Mouse (Mus musculus) hindbrain, embryonic 13.5 days (tissue): Measurements from ENCODE around the gene Smarcc2. TPM values are rescaled to one million over a fixed set of nuclear protein-coding genes. Genes with fewer than 3 reads are reported as not detected.

ENCODE experiments used
- ATAC-seq: fragments of 200-750 bp; cut with Nextera tagmentation; 2 replicates; pipeline ENCODE4 v1.8.0; 2017; ENCODE audit warnings: moderate TSS enrichment; ENCODE audit not compliant: low FRiP score
- H3K27ac ChIP-seq: fragments of 300-500 bp; sonication (generic); 2 replicates; pipeline ENCODE4 v1.5.1; 2015; ENCODE audit warnings: inconsistent platforms, mild to moderate bottlenecking, moderate library complexity
- H3K27me3 ChIP-seq: fragments of 300-500 bp; sonication (generic); 2 replicates; pipeline ENCODE4 v1.6.1; 2015; ENCODE audit warnings: mild to moderate bottlenecking, inconsistent platforms
- H3K36me3 ChIP-seq: fragments of 300-500 bp; sonication (generic); 2 replicates; pipeline ENCODE4 v1.6.1; 2015; ENCODE audit warnings: mild to moderate bottlenecking, inconsistent platforms
- H3K4me1 ChIP-seq: fragments of 300-500 bp; sonication (generic); replicated peaks from 2 replicates; pipeline ENCODE4 v1.6.1; 2015; ENCODE audit warnings: inconsistent platforms
- H3K4me2 ChIP-seq: fragments of 300-500 bp; sonication (generic); 2 replicates; pipeline ENCODE4 v1.6.1; 2015; ENCODE audit warnings: inconsistent platforms, mild to moderate bottlenecking, moderate library complexity
- H3K4me3 ChIP-seq: fragments of 300-500 bp; sonication (generic); 2 replicates; pipeline ENCODE4 v1.5.1; 2015; ENCODE audit warnings: mild to moderate bottlenecking, inconsistent platforms
- H3K9ac ChIP-seq: fragments of 300-500 bp; sonication (generic); 2 replicates; pipeline ENCODE4 v1.6.1; 2015; ENCODE audit warnings: mild to moderate bottlenecking, inconsistent platforms
- H3K9me3 ChIP-seq: fragments of 300-500 bp; sonication (generic); 2 replicates; pipeline ENCODE4 v1.6.1; 2016; ENCODE audit warnings: inconsistent platforms
- WGBS: fragments of 180-500 bp; shearing (Covaris S2); methylation state at CpG from one replicate; pipeline ENCODE4 v1.1.7; 2015; 5-methylcytosine and 5-hydroxymethylcytosine counted together
- microRNA-seq: library from miRNA; unstranded; fragments of <30 nt; microRNA quantifications from one replicate; pipeline ENCODE4, GENCODE M21; 2016
- polyA plus RNA-seq: library from polyadenylated mRNA; unstranded; fragments of >200 nt; fragmentation: Nextera tagmentation; extraction: Ambion mirVana; gene quantifications from 2 replicates; pipeline ENCODE4 v1.2.1, GENCODE M21; 2015

Smarcc2 gene
- polyA plus RNA-seq, 1 experiment from 2014 or later = 195 TPM

- H3K27me3 ChIP-seq = peaks cover 31% of the 10 kb centered on the region
Measured at GRCm38 (mm10) chr10:128525671-128526308, 66.7 kb downstream of the Smarcc2 start, which contains the start of gene Esyt1. Esyt1 (minus strand) TSS chr10:128525871.

DNA sequence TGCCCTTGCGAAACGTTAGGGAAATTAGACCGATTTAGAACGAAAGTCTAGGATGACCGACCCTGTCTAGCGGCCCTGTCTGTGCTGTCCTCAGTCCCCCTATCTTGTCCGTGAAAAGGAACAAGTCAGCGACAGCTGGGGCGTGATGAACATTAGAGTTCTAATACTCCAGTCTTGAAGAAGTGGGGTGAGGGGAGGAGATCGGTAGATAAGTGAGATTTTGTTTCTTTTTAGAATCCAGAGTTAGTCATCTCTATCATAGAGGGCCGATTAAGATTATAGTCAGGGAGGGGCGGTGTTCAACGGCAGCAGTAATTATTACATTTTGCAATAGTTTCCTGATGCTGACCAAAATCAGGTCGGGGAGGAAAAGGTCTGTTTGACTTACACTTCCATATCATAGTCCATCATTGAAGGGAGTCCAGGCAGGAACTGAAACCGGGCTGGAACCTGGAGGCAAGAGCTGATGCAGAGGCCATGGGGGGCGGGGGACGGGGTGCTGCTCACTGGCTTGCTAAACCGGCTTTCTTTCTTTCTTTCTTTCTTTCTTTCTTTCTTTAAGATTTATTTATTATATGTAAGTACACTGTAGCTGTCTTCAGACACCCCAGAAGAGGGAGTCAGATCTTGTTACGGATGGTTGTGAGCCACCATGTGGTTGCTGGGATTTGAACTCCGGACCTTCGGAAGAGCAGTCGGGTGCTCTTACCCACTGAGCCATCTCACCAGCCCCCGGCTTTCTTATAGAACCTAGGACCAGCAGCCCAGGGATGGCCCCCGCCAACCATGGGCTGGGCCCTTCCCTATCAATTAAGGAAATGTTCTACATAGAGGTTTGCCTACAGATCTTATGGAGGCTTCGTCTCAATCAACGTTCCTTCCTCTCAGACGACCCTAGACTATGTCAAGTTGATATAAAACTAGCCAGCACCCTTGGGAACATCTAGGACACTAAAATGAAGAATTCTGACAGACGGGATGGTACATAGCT, 67.6 kb downstream of the Smarcc2 start:
- WGBS = 32% methylated on average over 28 of the region's 28 CpGs
- no peak overlapping the region for H3K27ac ChIP-seq
- H3K4me2 ChIP-seq = peak overlapping the region; percentile 99
- H3K9ac ChIP-seq = peak overlapping the region; percentile 81; the same call in 1 of the 2 replicates
- peaks cover 31% of the 10 kb centered on the region for H3K27me3 ChIP-seq
- no peak for ATAC-seq
- H3K4me1 ChIP-seq = peaks cover 29% of the 10 kb centered on the region
- H3K9me3 ChIP-seq = no peaks in the 10 kb centered on the region
- H3K4me3 ChIP-seq = peak overlapping the region; percentile 70
- H3K36me3 ChIP-seq = peaks cover 2% of the 10 kb centered on the region; the same call in 1 of the 2 replicates

More at GRCm38 (mm10) chr10:128525671-128526308, 66.7 kb downstream of the Smarcc2 start, which contains the start of gene Esyt1:
- H3K9ac ChIP-seq = peak within 1 kb of the TSS; percentile 81
- H3K9me3 ChIP-seq = no peaks in the 10 kb centered on the region
- 0% methylated on average over 37 of the region's 37 CpGs for WGBS
- peak within 1 kb of the TSS; percentile 99 for H3K4me2 ChIP-seq
- H3K36me3 ChIP-seq = peaks cover 6% of the 10 kb centered on the region; the same call in 1 of the 2 replicates
- H3K27ac ChIP-seq = peak within 1 kb of the TSS; percentile 69
- H3K4me1 ChIP-seq = peaks cover 29% of the 10 kb centered on the region
- H3K4me3 ChIP-seq = peak within 1 kb of the TSS; percentile 70
- peak; percentile 93 for ATAC-seq

DNA sequence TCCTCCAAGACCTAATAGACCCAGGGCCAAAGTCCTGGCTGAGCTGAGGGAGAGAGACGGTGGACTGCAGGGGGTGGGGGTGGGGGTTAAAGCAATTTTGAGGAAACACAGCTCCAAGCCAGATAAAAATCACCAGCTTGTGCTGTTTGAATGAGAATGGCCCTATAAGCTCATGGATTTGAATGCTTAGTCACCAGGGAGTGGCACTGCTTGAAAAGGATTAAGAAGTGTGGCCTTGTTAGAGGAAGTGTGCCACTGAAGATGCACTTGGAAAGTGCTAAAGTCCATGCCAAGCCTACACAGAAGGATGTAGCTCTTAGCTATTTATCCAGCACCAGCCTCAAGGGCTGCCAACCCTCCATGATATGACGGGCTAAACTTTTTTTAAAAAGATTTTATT, 76.2 kb downstream of the Smarcc2 start:
- H3K4me2 ChIP-seq = no peak overlapping the region
- no peaks in the 10 kb centered on the region for H3K9me3 ChIP-seq
- H3K27me3 ChIP-seq = no peaks in the 10 kb centered on the region
- 86% methylated on average over 2 of the region's 2 CpGs for WGBS
- no peak overlapping the region for H3K27ac ChIP-seq
- H3K4me3 ChIP-seq = no peak overlapping the region
- 0 out of 2 replicates have a peak, but pooled peaks cover 3% of the 10 kb centered on the region for H3K4me1 ChIP-seq
- ATAC-seq = no peak
- H3K36me3 ChIP-seq = no peaks in the 10 kb centered on the region
- H3K9ac ChIP-seq = no peak overlapping the region

- WGBS = 76% methylated on average over 4 of the region's 4 CpGs
- H3K4me2 ChIP-seq = peak overlapping the region; percentile 40
- no peak overlapping the region for H3K4me3 ChIP-seq
- H3K4me1 ChIP-seq = 0 out of 2 replicates have a peak, but pooled peaks cover 3% of the 10 kb centered on the region
- no peak for ATAC-seq
- H3K9me3 ChIP-seq = no peaks in the 10 kb centered on the region
- H3K27ac ChIP-seq = no peak overlapping the region
- no peak overlapping the region for H3K9ac ChIP-seq
- no peaks in the 10 kb centered on the region for H3K27me3 ChIP-seq
- H3K36me3 ChIP-seq = no peaks in the 10 kb centered on the region
Measured at GRCm38 (mm10) chr10:128535624-128536265, 76.7 kb downstream of the Smarcc2 start.

DNA sequence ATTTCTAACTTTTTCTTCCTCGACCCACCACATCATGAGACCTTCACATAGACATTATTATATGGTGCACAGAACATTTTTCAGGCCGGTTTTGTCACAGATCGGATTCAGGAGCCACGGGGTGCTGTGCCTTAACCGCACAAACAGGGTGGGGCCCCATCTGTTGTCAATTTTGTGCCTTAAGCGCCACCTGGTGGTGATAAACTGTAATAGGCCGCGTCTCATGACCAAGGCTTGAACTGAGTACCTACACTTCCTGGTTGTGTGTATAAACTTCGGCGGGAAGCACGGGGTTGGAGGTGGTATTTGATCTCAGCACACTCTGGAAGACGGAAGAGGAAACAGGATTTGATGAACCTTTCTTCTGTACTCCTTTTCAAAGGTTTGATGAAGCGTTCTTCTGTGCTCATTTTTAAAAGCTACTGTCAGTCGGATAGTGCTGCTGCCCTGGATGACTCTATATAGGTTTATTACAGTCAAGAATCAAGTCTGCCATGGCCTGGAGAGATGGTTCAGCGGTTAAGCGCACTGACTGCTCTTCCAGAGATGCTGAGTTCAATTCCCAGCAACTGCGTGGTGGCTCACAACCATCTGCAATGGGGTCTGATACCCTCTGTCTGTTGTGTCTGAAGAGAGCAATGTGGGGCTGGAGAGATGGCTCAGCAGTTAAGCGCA, 77.4 kb downstream of the Smarcc2 start:
- Histone ChIP-seq H3K9me3 (no peaks in the 10 kb centered on the region), H3K4me1 (0 out of 2 replicates have a peak, but pooled peaks cover 3% of the 10 kb centered on the region), H3K27ac (no peak overlapping the region), H3K4me3 (no peak overlapping the region), H3K9ac (no peak overlapping the region), H3K27me3 (no peaks in the 10 kb centered on the region), H3K4me2 (peak overlapping the region; percentile 40), H3K36me3 (peaks cover 6% of the 10 kb centered on the region; the same call in 1 of the 2 replicates)
- ATAC-seq = peak; percentile 77
- WGBS = 18% methylated on average over 18 of the region's 18 CpGs

DNA sequence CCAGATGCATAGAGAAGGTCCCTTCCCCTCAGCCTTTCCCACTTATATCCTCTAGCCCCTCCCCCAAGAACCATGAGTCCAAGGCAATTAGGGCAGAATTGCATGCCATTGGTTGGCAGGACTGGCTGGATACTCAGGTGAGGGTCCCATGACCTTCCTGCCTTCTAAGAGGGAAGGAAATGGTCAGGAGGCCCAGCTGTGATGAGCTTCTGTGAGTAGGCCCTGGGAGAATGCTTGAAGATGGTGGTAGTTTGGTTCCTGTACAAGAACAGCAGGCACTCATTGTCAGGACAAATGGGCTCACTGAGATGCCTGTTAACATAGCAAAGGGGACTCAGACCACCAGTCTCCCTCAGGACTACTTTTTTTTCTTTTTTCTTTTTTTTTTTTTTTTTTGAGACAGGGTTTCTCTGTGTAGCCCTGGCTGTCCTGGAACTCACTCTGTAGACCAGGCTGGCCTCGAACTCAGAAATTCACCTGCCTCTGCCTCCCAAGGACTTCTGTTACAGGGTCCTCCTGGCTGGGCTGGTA, 79.4 kb downstream of the Smarcc2 start:
- H3K9me3 ChIP-seq = no peaks in the 10 kb centered on the region
- no peak for ATAC-seq
- peaks cover 23% of the 10 kb centered on the region for H3K36me3 ChIP-seq
- H3K27ac ChIP-seq = no peak overlapping the region
- WGBS = 56% methylated on average over 1 of the region's 1 CpGs
- H3K4me1 ChIP-seq = peaks cover 7% of the 10 kb centered on the region; the same call in 1 of the 2 replicates
- no peaks in the 10 kb centered on the region for H3K27me3 ChIP-seq
- no peak overlapping the region for H3K9ac ChIP-seq
- no peak overlapping the region for H3K4me2 ChIP-seq
- H3K4me3 ChIP-seq = no peak overlapping the region

Small RNA genes within 50 kb of the gene (microRNA-seq; reads per million reads assigned to microRNA genes)
- gene Mir6916 (not detected), gene Mir8105 (not detected)

Other genes with a start within 250 kb of the Smarcc2 start
- 19.6 and 21.7 TPM in 2 replicates for gene Spryd4, start 247.4 kb upstream of the Smarcc2 start, polyA plus RNA-seq
- gene Mip, start 233.4 kb upstream of the Smarcc2 start, polyA plus RNA-seq = 0.14 and 0.21 TPM in 2 replicates
- gene Timeless, start 227.2 kb upstream of the Smarcc2 start, polyA plus RNA-seq = 24.6 and 29.5 TPM in 2 replicates
- 0.18 and 0.27 TPM in 2 replicates for gene Apon, start 205.2 kb upstream of the Smarcc2 start, polyA plus RNA-seq
- not detected in 2 replicates for gene Apof, start 190.6 kb upstream of the Smarcc2 start, polyA plus RNA-seq
- 21.4 and 22.6 TPM in 2 replicates for gene Stat2, start 188.7 kb upstream of the Smarcc2 start, polyA plus RNA-seq
- gene Il23a, start 160.5 kb upstream of the Smarcc2 start, polyA plus RNA-seq = 0.10 TPM in 1 of 2 replicates, not detected in the other
- gene Pan2, start 155.9 kb upstream of the Smarcc2 start, polyA plus RNA-seq = 25.3 and 25.8 TPM in 2 replicates
- 227 and 228 TPM in 2 replicates for gene Cnpy2, start 136.8 kb upstream of the Smarcc2 start, polyA plus RNA-seq
- 232 and 235 TPM in 2 replicates for gene Cs, start 121.5 kb upstream of the Smarcc2 start, polyA plus RNA-seq
- 31.1 and 37.6 TPM in 2 replicates for gene Coq10a, start 90.3 kb upstream of the Smarcc2 start, polyA plus RNA-seq
- gene Ankrd52, start 82.1 kb upstream of the Smarcc2 start, polyA plus RNA-seq = 11.7 and 12.9 TPM in 2 replicates
- gene Slc39a5, start 58.0 kb upstream of the Smarcc2 start, polyA plus RNA-seq = not detected in 2 replicates
- 126 and 139 TPM in 2 replicates for gene Nabp2, start 47.8 kb upstream of the Smarcc2 start, polyA plus RNA-seq
- 81.9 and 83.8 TPM in 2 replicates for gene Rnf41, start 47.6 kb upstream of the Smarcc2 start, polyA plus RNA-seq
- gene Myl6, start 34.9 kb downstream of the Smarcc2 start, polyA plus RNA-seq = 933 and 943 TPM in 2 replicates
- gene Myl6b, start 39.4 kb downstream of the Smarcc2 start, polyA plus RNA-seq = 4.1 and 4.2 TPM in 2 replicates
- 16.4 and 17.6 TPM in 2 replicates for gene Esyt1, start 66.6 kb downstream of the Smarcc2 start, polyA plus RNA-seq
- gene Zc3h10, start 88.5 kb downstream of the Smarcc2 start, polyA plus RNA-seq = 19.7 and 20.9 TPM in 2 replicates
- 2,639 and 2,680 TPM in 2 replicates for gene Rpl41, start 90.1 kb downstream of the Smarcc2 start, polyA plus RNA-seq
- gene Pa2g4, start 106.7 kb downstream of the Smarcc2 start, polyA plus RNA-seq = 125 and 129 TPM in 2 replicates
- gene Erbb3, start 130.4 kb downstream of the Smarcc2 start, polyA plus RNA-seq = 3.0 and 3.5 TPM in 2 replicates
- 482 and 485 TPM in 2 replicates for gene Rps26, start 167.5 kb downstream of the Smarcc2 start, polyA plus RNA-seq
- 14.6 and 15.2 TPM in 2 replicates for gene Ikzf4, start 186.7 kb downstream of the Smarcc2 start, polyA plus RNA-seq
- 14.4 and 14.6 TPM in 2 replicates for gene Suox, start 214.8 kb downstream of the Smarcc2 start, polyA plus RNA-seq
- 99.1 and 101 TPM in 2 replicates for gene Rab5b, start 237.0 kb downstream of the Smarcc2 start, polyA plus RNA-seq
- 0.32 and 0.70 TPM in 2 replicates for gene Pmel, start 244.9 kb downstream of the Smarcc2 start, polyA plus RNA-seq
- gene Cdk2, start 245.8 kb downstream of the Smarcc2 start, polyA plus RNA-seq = 26.0 and 26.7 TPM in 2 replicates